Mouse (Mus musculus): ENCODE results near the gene Olfr1427.
"Not testable (repeated sequence)": the region's sequence is repeated elsewhere in the genome, so short reads cannot be mapped to it uniquely, and the experiment has no call there.

Gene Olfr1427

GRCm38 (mm10) chr19:12103234-12103633, at the start of gene Olfr1427:
Olfr1427 (minus strand) TSS chr19:12103334.
- no peak for DNase-seq

- DNase-seq: peak; percentile 40
Measured at GRCm38 (mm10) chr19:12145452-12145851, 42.3 kb upstream of the Olfr1427 start.

GRCm38 (mm10) chr19:12143356-12143755, 40.2 kb upstream of the Olfr1427 start:
- peak; percentile 74 for DNase-seq

DNA sequence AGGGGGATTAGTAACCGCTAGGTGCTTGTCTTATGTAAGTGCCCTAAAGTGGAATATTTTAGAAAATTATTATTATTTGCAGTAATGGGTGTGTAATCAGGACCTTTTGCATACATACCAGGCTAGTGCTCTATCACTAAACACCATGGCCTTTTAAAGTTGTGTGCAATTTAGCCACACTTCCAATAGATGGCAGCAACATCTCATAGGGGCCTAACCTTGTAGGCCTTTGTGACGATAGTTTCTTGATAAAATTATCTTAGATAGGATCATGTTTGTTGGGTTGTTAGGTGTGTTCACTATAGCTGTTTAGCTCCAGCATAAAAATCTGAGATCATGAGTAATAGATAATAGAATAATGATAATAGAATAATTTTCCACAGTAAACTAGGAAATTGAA, 31.2 kb upstream of the Olfr1427 start:
- peak; percentile 34 for DNase-seq

DNA sequence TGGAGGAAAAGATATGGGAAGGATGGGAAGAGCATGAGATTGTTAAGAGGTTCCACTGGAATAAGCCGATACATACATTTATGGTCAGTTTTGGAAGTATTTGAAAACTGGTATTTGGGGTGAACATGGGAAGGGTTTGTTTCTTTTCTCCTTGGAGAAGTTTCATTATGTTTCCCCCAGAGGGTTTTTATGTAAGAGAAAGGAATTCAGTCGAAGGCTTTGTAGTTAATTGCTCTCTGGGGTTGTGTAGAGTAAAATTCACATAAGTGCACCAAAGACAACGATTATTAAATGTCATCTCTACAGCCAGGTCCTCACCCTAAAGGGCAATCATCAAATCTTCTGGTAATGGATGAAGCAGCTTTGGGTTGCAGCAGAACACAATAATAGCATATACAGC, 20.0 kb upstream of the Olfr1427 start, which contains the start of gene Olfr76:
Gene Olfr76 (minus strand): TSS at position 101 of the 400 bp plus-strand sequence.
- no peak for DNase-seq

GRCm38 (mm10) chr19:12116464-12116863, 13.3 kb upstream of the Olfr1427 start:
- DNase-seq: no peak

DNA sequence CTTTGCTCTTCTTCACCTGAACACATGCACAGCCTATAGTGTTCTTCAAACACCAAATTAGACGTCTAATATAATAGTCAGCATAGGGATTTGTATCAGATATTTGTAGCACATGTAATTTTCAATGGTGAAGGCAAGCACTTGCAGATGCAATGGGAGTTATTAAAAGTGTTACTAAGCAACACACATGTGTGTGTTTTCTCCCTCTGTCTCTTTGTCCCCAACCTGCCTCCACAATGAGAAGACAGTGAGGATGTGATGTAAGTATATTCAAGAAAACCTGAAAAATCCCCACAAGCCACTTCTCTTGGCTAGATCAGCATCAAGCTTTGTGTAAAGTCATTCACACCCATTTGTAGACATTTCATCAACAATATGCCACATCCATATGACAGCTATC, 12.7 kb upstream of the Olfr1427 start, which contains the start of gene Olfr1428:
Gene Olfr1428 (minus strand): TSS at position 101 of the 400 bp plus-strand sequence.
- DNase-seq: no peak

GRCm38 (mm10) chr19:12113807-12114206, 10.7 kb upstream of the Olfr1427 start:
- no peak for DNase-seq

DNA sequence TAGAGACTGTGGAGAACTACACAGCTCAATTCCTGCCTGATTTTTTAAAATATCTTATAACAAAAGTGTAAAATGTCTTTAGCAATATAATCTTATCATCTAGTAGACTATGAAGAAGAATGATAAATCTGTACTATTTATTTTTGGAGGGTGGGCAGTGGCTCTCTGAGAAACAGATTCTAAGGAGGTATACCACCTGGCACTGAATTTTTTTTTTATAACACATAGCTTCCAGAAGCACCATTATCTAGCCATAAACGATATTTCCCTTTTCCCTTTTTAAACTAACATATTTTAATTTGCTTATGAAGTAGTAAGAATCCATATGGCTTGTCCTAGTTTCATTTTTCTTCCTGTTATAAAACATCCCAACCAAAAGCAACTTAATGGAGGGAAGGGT, 1.4 kb upstream of the Olfr1427 start:
- DNase-seq: no peak

GRCm38 (mm10) chr19:12091913-12092312, 11.2 kb downstream of the Olfr1427 start, which contains the start of gene Olfr1426:
Olfr1426 (minus strand) TSS chr19:12092013.
- DNase-seq: no peak

GRCm38 (mm10) chr19:12077631-12078030, 25.5 kb downstream of the Olfr1427 start, which contains the start of gene Olfr1425:
Olfr1425 (minus strand) TSS chr19:12077731.
- DNase-seq: not testable (repeated sequence)

- DNase-seq: not testable (repeated sequence)
Measured at GRCm38 (mm10) chr19:12069546-12069945, 33.6 kb downstream of the Olfr1427 start.

DNA sequence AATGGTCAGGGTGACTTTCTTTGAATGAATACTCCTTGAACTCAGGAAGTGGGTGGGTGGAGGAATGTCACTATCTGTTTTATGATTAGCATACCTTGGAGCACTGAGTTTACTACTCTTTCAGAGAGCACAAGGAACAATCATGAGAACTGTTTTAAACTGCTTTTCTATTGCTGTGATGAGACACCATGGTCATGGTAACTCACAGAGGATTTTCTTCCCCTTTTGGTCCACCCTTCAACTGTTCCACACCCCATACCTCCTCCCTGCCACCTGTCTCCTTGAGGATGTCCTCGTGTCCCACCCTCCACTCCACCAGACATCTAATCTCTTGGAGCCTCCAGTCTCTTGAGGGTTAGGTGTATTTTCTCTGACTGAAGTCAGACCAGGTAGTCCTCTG, 35.3 kb downstream of the Olfr1427 start:
- DNase-seq: not testable (repeated sequence)

DNA sequence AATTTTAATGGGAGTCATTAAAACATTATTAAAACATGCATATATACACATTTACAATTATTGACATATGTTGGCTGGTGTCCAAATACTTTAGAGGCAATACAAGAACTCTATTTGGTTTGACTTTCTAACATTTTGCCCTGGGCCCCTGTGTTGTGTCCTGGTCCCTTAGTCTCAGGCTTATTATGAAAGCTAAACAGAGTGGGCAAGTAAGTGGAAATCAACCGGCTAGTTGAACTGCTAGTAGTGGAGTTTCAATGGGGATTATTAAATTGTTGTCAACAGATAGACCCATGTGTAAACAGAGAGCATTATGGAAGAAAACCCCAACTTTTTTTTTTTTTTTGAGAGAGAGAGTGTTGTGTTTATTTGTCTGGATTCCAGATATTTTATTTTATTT, 40.6 kb downstream of the Olfr1427 start, which contains the start of gene Olfr1424:
Gene Olfr1424 (minus strand): TSS at position 101 of the 400 bp plus-strand sequence.
- not testable (repeated sequence) for DNase-seq
